Mouse (Mus musculus) E14TG2a.4 (cell line): ENCODE results near the gene Mettl7a1.

Experiments
- CTCF ChIP-seq: conservative IDR thresholded peaks from 2 replicates; pipeline ENCODE4 v1.5.1; 2014; ENCODE audit warnings: low read length
- POU5F1 ChIP-seq: IDR thresholded peaks from 2 replicates; pipeline ENCODE4 v1.6.1; 2014; ENCODE audit warnings: low read length, borderline replicate concordance

DNA sequence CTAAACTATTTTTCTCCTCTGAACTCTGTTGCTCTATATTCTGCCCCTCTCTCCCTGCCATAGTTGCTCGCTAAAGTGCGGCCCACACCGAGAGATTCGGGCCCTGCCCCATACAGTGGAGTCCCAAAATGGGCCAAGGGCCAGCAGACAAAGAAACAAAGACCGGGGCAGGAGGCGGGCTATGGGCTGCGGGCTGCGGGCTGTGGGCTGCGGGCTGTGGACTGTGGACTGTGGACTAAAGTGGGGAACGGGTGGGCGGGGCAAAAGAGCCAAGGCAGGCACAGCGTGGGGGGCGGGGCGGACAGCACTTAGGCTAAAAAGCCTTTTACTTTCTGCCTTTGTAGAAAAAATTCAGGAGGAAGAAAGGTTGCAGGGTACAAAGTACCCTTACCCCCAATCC lies 42.8 kb downstream of the Mettl7a1 start:
- TF ChIP-seq CTCF (no peak), POU5F1 (no peak)
